8 mouse cellular contexts compared by ENCODE assay signal in the genomic region with DNA sequence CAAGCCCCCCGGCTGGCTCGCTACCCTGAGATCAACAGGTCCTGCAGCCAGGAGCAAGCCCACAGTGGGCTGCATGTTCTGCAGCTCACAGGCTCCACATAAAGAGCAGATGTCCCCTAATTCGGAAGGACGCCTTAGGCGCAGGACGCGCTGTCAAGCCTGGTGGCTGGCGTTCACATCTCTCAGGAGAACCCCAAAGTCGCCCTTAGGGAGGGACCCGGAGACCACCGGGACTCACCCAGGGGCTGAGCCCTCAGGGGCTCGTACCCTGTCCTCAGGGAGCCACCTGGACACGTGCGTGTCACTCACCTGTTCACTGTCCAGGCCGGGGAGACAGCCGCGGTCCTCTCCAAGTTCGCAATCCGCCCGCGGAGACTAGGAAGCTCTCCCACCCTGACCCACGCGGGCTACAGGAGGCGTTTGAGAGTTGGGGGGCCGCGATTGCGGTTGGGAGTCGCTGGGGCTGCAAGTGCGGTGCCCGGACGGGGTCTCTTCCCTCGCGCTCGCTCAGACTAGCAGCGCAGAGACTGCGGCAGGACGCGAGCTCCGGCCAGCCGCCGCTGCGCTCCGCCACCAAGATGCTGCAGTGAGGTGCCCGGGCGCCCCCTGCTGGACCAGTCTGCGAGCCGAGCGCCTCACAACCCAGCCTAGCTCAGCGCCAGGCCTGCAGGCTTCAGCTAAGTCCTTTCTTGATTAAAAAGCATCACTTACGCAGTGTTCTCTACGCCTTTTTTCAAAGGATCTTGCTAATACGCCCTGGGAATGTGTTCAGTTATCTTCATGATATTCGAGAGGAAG. TPM values are rescaled to one million over a fixed set of nuclear protein-coding genes. Genes with fewer than 3 reads are reported as not detected.
DNase-seq lines count a peak whose midpoint lies in the region; ATAC-seq and TF ChIP-seq lines count a peak whose summit lies in the region.

No protein-coding gene starts in this region.

- H3K9ac ChIP-seq in heart, embryonic 12.5 days: peak overlapping the region; percentile 73
- peak overlapping the region; percentile 60 for H3K9ac ChIP-seq in kidney, postnatal 0 days (ENCODE audit: low read depth, low read length)

- no peaks in the 10 kb centered on the region for H3K36me3 ChIP-seq in heart, embryonic 12.5 days
- H3K36me3 ChIP-seq in kidney, postnatal 0 days (ENCODE audit: insufficient read depth, low read length): no peaks in the 10 kb centered on the region

- no peak for TF ChIP-seq POLR2A in embryonic fibroblast, embryonic 13.5 days (IDR thresholded peaks at IDR 0.05; ENCODE audit: low read depth, low read length)

- H3K4me1 ChIP-seq in embryonic fibroblast, embryonic 13.5 days (ENCODE audit: control insufficient read depth, insufficient read depth, low read length): no peaks in the 10 kb centered on the region
- peaks cover 13% of the 10 kb centered on the region for H3K4me1 ChIP-seq in heart, embryonic 12.5 days (replicated peaks)
- H3K4me1 ChIP-seq in kidney, postnatal 0 days (replicated peaks; ENCODE audit: insufficient read depth, low read length): no peaks in the 10 kb centered on the region

- H3K27me3 ChIP-seq in heart, embryonic 12.5 days (replicated peaks): 0 out of 2 replicates have a peak, but pooled peaks cover 4% of the 10 kb centered on the region
- H3K27me3 ChIP-seq in kidney, postnatal 0 days (ENCODE audit: insufficient read depth, low read length): no peaks in the 10 kb centered on the region

- peak overlapping the region; percentile 37 for H3K4me3 ChIP-seq in embryonic fibroblast, embryonic 13.5 days (ENCODE audit: insufficient read depth, low read length)
- H3K4me3 ChIP-seq in heart, embryonic 12.5 days: peak overlapping the region; percentile 59
- H3K4me3 ChIP-seq in kidney, postnatal 0 days (replicated peaks; ENCODE audit: low read depth, low read length): peak overlapping the region; percentile 44

- DNase-seq in CD4-positive, CD25-positive, alpha-beta regulatory T cell, adult 2 months (ENCODE audit: low read depth, low spot score): peak; percentile 78
- DNase-seq in kidney, postnatal 0 days (ENCODE audit: low spot score): peak; percentile 92
- DNase-seq in liver: peak; percentile 84
- peak; percentile 14 to 67 for DNase-seq in monocyte, adult 2 months (ENCODE audit: low read depth in 1 of 2, low spot score in 2 of 2)
- DNase-seq in spleen, postnatal 10 days (ENCODE audit: low spot score in 2 of 2): peak; percentile 67 to 88

- no peak for ATAC-seq in CD4-positive, CD25-positive, alpha-beta regulatory T cell, adult 4 months
- peak; percentile 89 for ATAC-seq in heart, embryonic 12.5 days (ENCODE audit: insufficient number of reproducible peaks, low FRiP score)
- ATAC-seq in kidney, postnatal 0 days (replicated peaks; ENCODE audit: low FRiP score, low read depth): peak; percentile 84

- peak overlapping the region; percentile 91 for H3K4me2 ChIP-seq in heart, embryonic 12.5 days
- H3K4me2 ChIP-seq in kidney, postnatal 0 days (ENCODE audit: low read length): peak overlapping the region; percentile 66

- no peaks in the 10 kb centered on the region for H3K9me3 ChIP-seq in heart, embryonic 12.5 days (replicated peaks)
- H3K9me3 ChIP-seq in kidney, postnatal 0 days (replicated peaks; ENCODE audit: low read length): no peaks in the 10 kb centered on the region

- peak; percentile 84 for TF ChIP-seq CTCF in embryonic fibroblast, embryonic 13.5 days (IDR thresholded peaks at IDR 0.05; ENCODE audit: borderline replicate concordance, insufficient read depth, low read length)
- TF ChIP-seq CTCF in kidney, postnatal 0 days (IDR thresholded peaks at IDR 0.05; ENCODE audit: low read depth): peak; percentile 97

- under 1% methylated on average over 53 of the region's 53 CpGs for WGBS in heart, embryonic 12.5 days
- 1% methylated on average over 53 of the region's 53 CpGs for WGBS in kidney, postnatal 0 days

- H3K27ac ChIP-seq in embryonic fibroblast, embryonic 13.5 days (ENCODE audit: insufficient read depth, low read length): no peak overlapping the region
- H3K27ac ChIP-seq in heart, embryonic 12.5 days (ENCODE audit: poor library complexity, severe bottlenecking): no peak overlapping the region
- peak overlapping the region; percentile 87 for H3K27ac ChIP-seq in kidney, postnatal 0 days

RNA-seq across cellular contexts. Expression of a gene that starts 0.9 kb away (rescaled TPM):
- not detected for polyA plus RNA-seq in CD4-positive, CD25-positive, alpha-beta regulatory T cell, adult 4 months (2017; shearing (Covaris generic))
- polyA plus RNA-seq in embryonic fibroblast, embryonic 13.5 days (2011; ENCODE audit: insufficient read length, low read depth, missing spikeins): 5.8 and 15.2 TPM in 2 replicates
- 4.4 and 6.6 TPM in 2 replicates for polyA plus RNA-seq in heart, embryonic 12.5 days (2016; fragmentation: Nextera tagmentation; extraction: Ambion mirVana)
- polyA plus RNA-seq in kidney, postnatal 0 days (2015; fragmentation: Nextera tagmentation; extraction: Ambion mirVana): 23.9 and 24.5 TPM in 2 replicates

Comparison
In these comparisons a context has a peak if more than half of its experiments do, and no peak if none do; other contexts are left out.
1. DNase-seq: peak in every context shown above with its lines; median percentile 92 in kidney, postnatal 0 days; 84 in liver; 78 in CD4-positive, CD25-positive, alpha-beta regulatory T cell, adult 2 months; 78 in spleen, postnatal 10 days; 40 in monocyte, adult 2 months.